ENCODE assay signal across 20 mouse cellular contexts in the genomic region with DNA sequence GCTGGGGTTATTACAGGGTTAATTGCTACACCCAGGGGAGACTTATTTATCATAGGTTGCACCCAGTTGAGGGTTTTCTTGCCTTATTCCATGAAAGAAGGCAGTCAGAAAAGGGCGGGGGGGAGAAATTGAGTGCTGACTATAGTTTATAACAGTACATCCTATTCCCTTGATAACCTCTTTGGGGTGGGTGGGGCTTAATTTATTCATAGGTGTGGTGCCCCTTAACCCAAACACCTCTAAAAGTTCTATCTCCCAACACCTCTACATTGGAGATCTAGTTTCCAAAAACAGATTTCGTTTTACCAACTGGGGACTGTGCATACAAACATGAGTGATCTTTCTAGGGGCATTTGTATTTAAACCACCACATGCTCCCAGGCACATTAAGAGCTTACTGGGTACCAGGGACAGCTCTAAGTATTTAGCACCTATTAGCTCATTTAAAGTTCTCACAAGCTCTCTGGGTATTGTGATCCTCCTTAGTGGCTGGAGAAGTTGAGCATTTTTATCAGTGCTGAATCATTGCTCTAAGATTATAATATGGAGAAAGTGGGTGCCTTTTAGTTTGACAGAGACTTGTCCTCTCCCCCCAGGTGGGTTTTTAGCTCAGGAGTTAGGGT. TPM values are rescaled to one million over a fixed set of nuclear protein-coding genes. Genes with fewer than 3 reads are reported as not detected.
DNase-seq lines count a peak whose midpoint lies in the region; ATAC-seq lines count a peak whose summit lies in the region.
"Had no signal": no experiment of that assay in that cellular context is flagged by ENCODE, and none has a peak within 500 bp of the region (broad histone marks: within the 10 kb centered on the region; RNA-seq: fewer than 3 reads in every experiment).

No protein-coding gene starts in this region.

- 56% methylated on average over 2 of the region's 2 CpGs for WGBS in embryonic facial prominence, embryonic 12.5 days
- 70% methylated on average over 2 of the region's 2 CpGs for WGBS in embryonic facial prominence, embryonic 10.5 days
- 59% methylated on average over 2 of the region's 2 CpGs for WGBS in heart, embryonic 13.5 days
- 42% methylated on average over 2 of the region's 2 CpGs for WGBS in lung, embryonic 15.5 days
- 51% methylated on average over 2 of the region's 2 CpGs for WGBS in liver, embryonic 13.5 days (ENCODE audit: insufficient replicate concordance)

- no peaks in the 10 kb centered on the region for H3K9me3 ChIP-seq in embryonic facial prominence, embryonic 12.5 days
- no peaks in the 10 kb centered on the region for H3K9me3 ChIP-seq in embryonic facial prominence, embryonic 10.5 days
- H3K9me3 ChIP-seq in heart, embryonic 13.5 days, result no peaks in the 10 kb centered on the region
- H3K9me3 ChIP-seq in lung, embryonic 15.5 days, result no peaks in the 10 kb centered on the region
- H3K9me3 ChIP-seq in liver, embryonic 13.5 days (replicated peaks), result no peaks in the 10 kb centered on the region

- no peaks in the 10 kb centered on the region for H3K27me3 ChIP-seq in embryonic facial prominence, embryonic 12.5 days
- H3K27me3 ChIP-seq in embryonic facial prominence, embryonic 10.5 days (replicated peaks; ENCODE audit: low read depth, poor library complexity, severe bottlenecking), result no peaks in the 10 kb centered on the region
- no peaks in the 10 kb centered on the region for H3K27me3 ChIP-seq in heart, embryonic 13.5 days (replicated peaks)
- no peaks in the 10 kb centered on the region for H3K27me3 ChIP-seq in lung, embryonic 15.5 days
- H3K27me3 ChIP-seq in liver, embryonic 13.5 days, result no peaks in the 10 kb centered on the region

- H3K36me3 ChIP-seq in embryonic facial prominence, embryonic 12.5 days, result no peaks in the 10 kb centered on the region
- H3K36me3 ChIP-seq in embryonic facial prominence, embryonic 10.5 days (replicated peaks), result no peaks in the 10 kb centered on the region
- H3K36me3 ChIP-seq in heart, embryonic 13.5 days, result no peaks in the 10 kb centered on the region
- H3K36me3 ChIP-seq in lung, embryonic 15.5 days, result no peaks in the 10 kb centered on the region
- no peaks in the 10 kb centered on the region for H3K36me3 ChIP-seq in liver, embryonic 13.5 days

- peak overlapping the region; percentile 26; the same call in 1 of the 2 replicates for H3K27ac ChIP-seq in embryonic facial prominence, embryonic 12.5 days
- no peak overlapping the region for H3K27ac ChIP-seq in embryonic facial prominence, embryonic 10.5 days (replicated peaks)
- peak overlapping the region; percentile 73 for H3K27ac ChIP-seq in heart, embryonic 13.5 days (replicated peaks)
- 0 out of 2 replicates have a peak overlapping the region, but pooled peaks have one; percentile 15 for H3K27ac ChIP-seq in lung, embryonic 15.5 days
- H3K27ac ChIP-seq in liver, embryonic 13.5 days, result peak overlapping the region; percentile 77
- H3K27ac ChIP-seq: left cerebral cortex, adult 2 months had no signal

- no peak overlapping the region for H3K4me3 ChIP-seq in embryonic facial prominence, embryonic 12.5 days
- no peak overlapping the region for H3K4me3 ChIP-seq in embryonic facial prominence, embryonic 10.5 days
- no peak overlapping the region for H3K4me3 ChIP-seq in heart, embryonic 13.5 days
- no peak overlapping the region for H3K4me3 ChIP-seq in lung, embryonic 15.5 days
- H3K4me3 ChIP-seq in liver, embryonic 13.5 days (replicated peaks), result no peak overlapping the region
- H3K4me3 ChIP-seq: left cerebral cortex, adult 2 months had no signal

- no peak for ATAC-seq in embryonic facial prominence, embryonic 12.5 days (ENCODE audit: insufficient number of reproducible peaks, insufficient read depth, low FRiP score, low TSS enrichment)
- ATAC-seq in heart, embryonic 13.5 days (ENCODE audit: extremely low read depth, insufficient number of reproducible peaks, low FRiP score, low TSS enrichment), result no peak
- no peak for ATAC-seq in lung, embryonic 15.5 days (ENCODE audit: borderline replicate concordance, extremely low read depth, low FRiP score, low TSS enrichment)
- ATAC-seq in liver, embryonic 13.5 days (ENCODE audit: low read depth), result no peak
- ATAC-seq: forebrain, postnatal 0 days; inflammation-experienced regulatory T-cells, adult 6 months had no signal

- DNase-seq in embryonic facial prominence, embryonic 10.5 days (ENCODE audit: low spot score), result no peak
- no peak for DNase-seq in heart, postnatal 36 days
- DNase-seq in lung, adult 18-20 months, result no peak
- no peak for DNase-seq in liver, embryonic 13.5 days
- no peak for DNase-seq in Muller cell, postnatal 12 days (ENCODE audit: inconsistent ontology term)
- DNase-seq: adrenal gland, postnatal 14 days; forebrain, postnatal 0 days; gastrocnemius, postnatal 14 days; heart, adult 18-20 months; kidney, adult 18-20 months; lung, postnatal 14 days; thymus, adult 18-20 months; thymus, postnatal 36 days had no signal

- no peak overlapping the region for H3K9ac ChIP-seq in embryonic facial prominence, embryonic 12.5 days
- H3K9ac ChIP-seq in heart, embryonic 13.5 days, result no peak overlapping the region
- H3K9ac ChIP-seq in lung, embryonic 15.5 days, result no peak overlapping the region
- H3K9ac ChIP-seq in liver, embryonic 13.5 days, result 0 out of 2 replicates have a peak overlapping the region, but pooled peaks have one; percentile 7
- H3K9ac ChIP-seq: forebrain, postnatal 0 days had no signal

- intact Hi-C loops in heart, postnatal 36 days (cut with DNase I), result loop anchor here (5.0 to 10.0 kb wide), 2 partner anchors 74 to 307 kb away; partner anchors contain the start of gene Supt4a

- 0 out of 2 replicates have a peak, but pooled peaks cover under 1% of the 10 kb centered on the region for H3K4me1 ChIP-seq in embryonic facial prominence, embryonic 12.5 days
- H3K4me1 ChIP-seq in embryonic facial prominence, embryonic 10.5 days, result peaks cover 7% of the 10 kb centered on the region
- H3K4me1 ChIP-seq in heart, embryonic 13.5 days, result peaks cover 26% of the 10 kb centered on the region
- peaks cover 14% of the 10 kb centered on the region; the same call in 1 of the 2 replicates for H3K4me1 ChIP-seq in lung, embryonic 15.5 days
- peaks cover 49% of the 10 kb centered on the region for H3K4me1 ChIP-seq in liver, embryonic 13.5 days (replicated peaks)

- no peak overlapping the region for H3K4me2 ChIP-seq in embryonic facial prominence, embryonic 12.5 days (replicated peaks)
- no peak overlapping the region for H3K4me2 ChIP-seq in heart, embryonic 13.5 days
- H3K4me2 ChIP-seq in lung, embryonic 15.5 days, result no peak overlapping the region
- H3K4me2 ChIP-seq in liver, embryonic 13.5 days, result no peak overlapping the region
- H3K4me2 ChIP-seq: midbrain, embryonic 11.5 days had no signal

RNA-seq across cellular contexts. Expression of gene Tex14, which starts 23.3 kb away (rescaled TPM):
- 0.64 and 0.99 TPM in 2 replicates for polyA plus RNA-seq in embryonic facial prominence, embryonic 12.5 days (2016; fragmentation: Nextera tagmentation; extraction: Ambion mirVana)
- 0.50 TPM in 1 of 2 replicates, not detected in the other for polyA plus RNA-seq in embryonic facial prominence, embryonic 10.5 days (2016; fragmentation: Nextera tagmentation; extraction: Ambion mirVana)
- 0.28 and 0.47 TPM in 2 replicates for polyA plus RNA-seq in heart, embryonic 13.5 days (2015; fragmentation: Nextera tagmentation; extraction: Ambion mirVana)
- under 1 TPM in 1 of 2 experiments, not detected in 1; 0.33 TPM for total RNA-seq in heart, postnatal 36 days (2021)
- 0.46 and 0.54 TPM in 2 replicates for polyA plus RNA-seq in lung, embryonic 15.5 days (2015; fragmentation: Nextera tagmentation; extraction: Ambion mirVana)
- 0.10 and 0.15 TPM in 2 replicates for polyA plus RNA-seq in liver, embryonic 13.5 days (2015; fragmentation: Nextera tagmentation; extraction: Ambion mirVana)
- polyA plus RNA-seq: hindbrain, embryonic 11.5 days had no signal

RNA-seq across cellular contexts. Expression of gene Rad51c, which starts 23.4 kb away (rescaled TPM):
- polyA plus RNA-seq in embryonic facial prominence, embryonic 12.5 days (2016; fragmentation: Nextera tagmentation; extraction: Ambion mirVana), result 10.6 TPM in 2 replicates
- polyA plus RNA-seq in embryonic facial prominence, embryonic 10.5 days (2016; fragmentation: Nextera tagmentation; extraction: Ambion mirVana), result 11.5 and 11.9 TPM in 2 replicates
- 9.7 and 9.9 TPM in 2 replicates for polyA plus RNA-seq in heart, embryonic 13.5 days (2015; fragmentation: Nextera tagmentation; extraction: Ambion mirVana)
- 1 to 10 TPM; 1.1 to 1.3 TPM for total RNA-seq in heart, postnatal 36 days (2021)
- 9.0 and 11.3 TPM in 2 replicates for polyA plus RNA-seq in lung, embryonic 15.5 days (2015; fragmentation: Nextera tagmentation; extraction: Ambion mirVana)
- 5.0 and 5.6 TPM in 2 replicates for polyA plus RNA-seq in liver, embryonic 13.5 days (2015; fragmentation: Nextera tagmentation; extraction: Ambion mirVana)
